In genomic region chr3:88479163-88479562, GRCm38 (mm10) we compare ENCODE assay signal across 19 mouse cellular contexts. TPM values are rescaled to one million over a fixed set of nuclear protein-coding genes. Genes with fewer than 3 reads are reported as not detected.
A peak's percentile ranks its signal among the peaks of the same experiment; 100 is the strongest.
DNase-seq lines count a peak whose midpoint lies in the region; ATAC-seq and TF ChIP-seq lines count a peak whose summit lies in the region.
"Had no signal": no experiment of that assay in that cellular context is flagged by ENCODE, and none has a peak within 500 bp of the region (broad histone marks: within the 10 kb centered on the region; RNA-seq: fewer than 3 reads in every experiment).

No protein-coding gene starts in this region.

- ATAC-seq in stomach, postnatal 0 days (ENCODE audit: low FRiP score, low TSS enrichment) = no peak
- ATAC-seq: forebrain, embryonic 13.5 days; forebrain, embryonic 15.5 days; forebrain, postnatal 0 days had no signal

- no peak overlapping the region for H3K9ac ChIP-seq in stomach, postnatal 0 days (ENCODE audit: low read length)
- H3K9ac ChIP-seq: embryonic facial prominence, embryonic 12.5 days; forebrain, embryonic 13.5 days; forebrain, embryonic 15.5 days; forebrain, postnatal 0 days had no signal

- H3K9me3 ChIP-seq in stomach, postnatal 0 days (ENCODE audit: control insufficient read depth, low read length) = no peaks in the 10 kb centered on the region
- H3K9me3 ChIP-seq: embryonic facial prominence, embryonic 10.5 days; embryonic facial prominence, embryonic 12.5 days; forebrain, embryonic 13.5 days; forebrain, embryonic 15.5 days had no signal

- peaks cover 20% of the 10 kb centered on the region for H3K36me3 ChIP-seq in stomach, postnatal 0 days (ENCODE audit: control insufficient read depth, insufficient read depth, low read length)
- H3K36me3 ChIP-seq: embryonic facial prominence, embryonic 10.5 days; forebrain, embryonic 15.5 days had no signal

- no peak overlapping the region for H3K27ac ChIP-seq in stomach, postnatal 0 days (replicated peaks)
- H3K27ac ChIP-seq: embryonic facial prominence, embryonic 10.5 days; embryonic facial prominence, embryonic 12.5 days; forebrain, embryonic 13.5 days; forebrain, embryonic 15.5 days had no signal

- H3K4me2 ChIP-seq in stomach, postnatal 0 days (replicated peaks; ENCODE audit: low read depth) = no peak overlapping the region
- H3K4me2 ChIP-seq: embryonic facial prominence, embryonic 12.5 days; forebrain, embryonic 13.5 days; forebrain, embryonic 15.5 days had no signal

- 42% methylated on average over 3 of the region's 3 CpGs for WGBS in stomach, postnatal 0 days

- TF ChIP-seq CTCF in stomach, postnatal 0 days (IDR thresholded peaks at IDR 0.05; ENCODE audit: low read depth) = no peak

- no peak for TF ChIP-seq EP300 in stomach, postnatal 0 days (optimal IDR thresholded peaks at IDR 0.05)

- H3K27me3 ChIP-seq in stomach, postnatal 0 days (ENCODE audit: control insufficient read depth, insufficient read depth, low read length) = no peaks in the 10 kb centered on the region

- intact Hi-C loops in heart, postnatal 10 days (cut with DNase I) = no loop called here

- H3K4me3 ChIP-seq in stomach, postnatal 0 days (ENCODE audit: low read depth, low read length) = no peak overlapping the region
- H3K4me3 ChIP-seq: embryonic facial prominence, embryonic 10.5 days; embryonic facial prominence, embryonic 12.5 days; forebrain, embryonic 13.5 days; forebrain, embryonic 15.5 days had no signal

- no peaks in the 10 kb centered on the region for H3K4me1 ChIP-seq in stomach, postnatal 0 days (replicated peaks; ENCODE audit: control insufficient read depth, insufficient read depth)
- H3K4me1 ChIP-seq: embryonic facial prominence, embryonic 12.5 days had no signal

- peak; percentile 87 for DNase-seq in heart, adult 11 months
- no peak for DNase-seq in heart, postnatal 10 days
- peak; percentile 74 for DNase-seq in 3T3-L1 (ENCODE audit: low read depth, low spot score)
- DNase-seq in stomach, postnatal 0 days (ENCODE audit: low spot score) = peak; percentile 18
- no peak for DNase-seq in layer of hippocampus, adult 8-10 months (ENCODE audit: low spot score in 2 of 2)
- DNase-seq: adrenal gland, adult 2 months; adrenal gland, postnatal 10 days; adrenal gland, postnatal 25 days; cerebellum, adult 11 months; cerebellum, adult 18-20 months; cerebellum, adult 8-10 months; cerebellum, adult 9-11 months; cerebellum, postnatal 14 days; cerebellum, postnatal 36 days; forebrain, postnatal 0 days had no signal

RNA-seq across cellular contexts. Expression of gene Sema4a, which starts 18.2 kb away (rescaled TPM):
- 1 to 10 TPM; 1.8 to 1.9 TPM for total RNA-seq in heart, postnatal 10 days (2021)
- 27.9 and 32.7 TPM in 2 replicates for polyA plus RNA-seq in stomach, postnatal 0 days (2015; fragmentation: Nextera tagmentation; extraction: Ambion mirVana)
- total RNA-seq in layer of hippocampus, adult 8-10 months (2022) = 10 to 100 TPM; 43.0 to 52.1 (median 50.8) TPM

RNA-seq across cellular contexts. Expression of gene Lmna, which starts 30.6 kb away (rescaled TPM):
- total RNA-seq in heart, postnatal 10 days (2021) = 100 to 1,000 TPM; 164 to 173 TPM
- 250 and 267 TPM in 2 replicates for polyA plus RNA-seq in stomach, postnatal 0 days (2015; fragmentation: Nextera tagmentation; extraction: Ambion mirVana)
- total RNA-seq in layer of hippocampus, adult 8-10 months (2022) = 10 to 100 TPM; 38.0 to 45.6 (median 40.2) TPM

RNA-seq across cellular contexts. Expression of gene Mex3a, which starts 53.0 kb away (rescaled TPM):
- total RNA-seq in heart, postnatal 10 days (2021) = 1 to 10 TPM; 3.4 to 6.3 TPM
- 3.3 and 3.4 TPM in 2 replicates for polyA plus RNA-seq in stomach, postnatal 0 days (2015; fragmentation: Nextera tagmentation; extraction: Ambion mirVana)
- total RNA-seq in layer of hippocampus, adult 8-10 months (2022) = 1 to 10 TPM; 2.4 to 2.8 (median 2.6) TPM

RNA-seq across cellular contexts. Expression of gene Slc25a44, which starts 54.2 kb away (rescaled TPM):
- total RNA-seq in heart, postnatal 10 days (2021) = 10 to 100 TPM; 15.2 to 16.3 TPM
- polyA plus RNA-seq in stomach, postnatal 0 days (2015; fragmentation: Nextera tagmentation; extraction: Ambion mirVana) = 9.7 and 9.8 TPM in 2 replicates
- total RNA-seq in layer of hippocampus, adult 8-10 months (2022) = 10 to 100 TPM; 66.0 to 72.8 (median 68.6) TPM

Comparison
In these comparisons a context has a peak if more than half of its experiments do, and no peak if none do; other contexts are left out.
1. DNase-seq: peak in heart, adult 11 months (single experiment), 3T3-L1 (single experiment) and stomach, postnatal 0 days (single experiment); none in heart, postnatal 10 days (0 of 2) and layer of hippocampus, adult 8-10 months (0 of 2).
2. RNA of gene Sema4a, which starts 18.2 kb away (total RNA-seq): 43.0 to 52.1 TPM in layer of hippocampus, adult 8-10 months; 1.8 to 1.9 TPM in heart, postnatal 10 days; every median in the first group is over 10 times any median in the second.